ENCODE assay signal across 8 mouse cellular contexts in genomic region chr8:84968650-84969049, GRCm38 (mm10). TPM values are rescaled to one million over a fixed set of nuclear protein-coding genes. Genes with fewer than 3 reads are reported as not detected.
DNase-seq lines count a peak whose midpoint lies in the region; ATAC-seq lines count a peak whose summit lies in the region.

No protein-coding gene starts in this region.

- WGBS in neural tube, embryonic 11.5 days, result 14% methylated on average over 2 of the region's 2 CpGs
- 13% methylated on average over 2 of the region's 2 CpGs for WGBS in forebrain, embryonic 12.5 days
- WGBS in limb, embryonic 13.5 days, result 14% methylated on average over 2 of the region's 2 CpGs
- 10% methylated on average over 2 of the region's 2 CpGs for WGBS in stomach, embryonic 14.5 days

- peaks cover 16% of the 10 kb centered on the region for H3K4me1 ChIP-seq in neural tube, embryonic 11.5 days (ENCODE audit: control insufficient read depth, insufficient read depth, low read length)
- peaks cover 37% of the 10 kb centered on the region for H3K4me1 ChIP-seq in forebrain, embryonic 12.5 days
- H3K4me1 ChIP-seq in limb, embryonic 13.5 days, result peaks cover 39% of the 10 kb centered on the region
- H3K4me1 ChIP-seq in stomach, embryonic 14.5 days (ENCODE audit: control insufficient read depth, insufficient read depth, low read length), result peaks cover 25% of the 10 kb centered on the region

- no peak for ATAC-seq in neural tube, embryonic 11.5 days (ENCODE audit: insufficient read depth, low FRiP score, low TSS enrichment)
- ATAC-seq in forebrain, embryonic 12.5 days (ENCODE audit: low FRiP score), result no peak
- ATAC-seq in limb, embryonic 13.5 days (ENCODE audit: low FRiP score, low read depth), result no peak
- no peak for ATAC-seq in stomach, embryonic 14.5 days (ENCODE audit: insufficient number of reproducible peaks, insufficient read depth, low FRiP score, low read depth)

- H3K9me3 ChIP-seq in neural tube, embryonic 11.5 days (ENCODE audit: control insufficient read depth, low read length), result no peaks in the 10 kb centered on the region
- H3K9me3 ChIP-seq in forebrain, embryonic 12.5 days, result no peaks in the 10 kb centered on the region
- no peaks in the 10 kb centered on the region for H3K9me3 ChIP-seq in limb, embryonic 13.5 days
- no peaks in the 10 kb centered on the region for H3K9me3 ChIP-seq in stomach, embryonic 14.5 days (ENCODE audit: control insufficient read depth, low read depth, low read length)

- H3K36me3 ChIP-seq in neural tube, embryonic 11.5 days (ENCODE audit: control insufficient read depth, insufficient read depth, low read length), result no peaks in the 10 kb centered on the region; the same call in 1 of the 2 replicates
- H3K36me3 ChIP-seq in forebrain, embryonic 12.5 days (replicated peaks), result peaks cover 35% of the 10 kb centered on the region
- H3K36me3 ChIP-seq in limb, embryonic 13.5 days, result peaks cover 35% of the 10 kb centered on the region
- H3K36me3 ChIP-seq in stomach, embryonic 14.5 days (ENCODE audit: control insufficient read depth, insufficient read depth, low read length), result peaks cover 26% of the 10 kb centered on the region

- H3K27me3 ChIP-seq in neural tube, embryonic 11.5 days (ENCODE audit: control insufficient read depth, insufficient read depth, low read length), result no peaks in the 10 kb centered on the region
- no peaks in the 10 kb centered on the region for H3K27me3 ChIP-seq in forebrain, embryonic 12.5 days
- no peaks in the 10 kb centered on the region for H3K27me3 ChIP-seq in limb, embryonic 13.5 days
- no peaks in the 10 kb centered on the region for H3K27me3 ChIP-seq in stomach, embryonic 14.5 days (ENCODE audit: control insufficient read depth, insufficient read depth, low read length)

- peak overlapping the region; percentile 97 for H3K9ac ChIP-seq in neural tube, embryonic 11.5 days (ENCODE audit: low read length)
- H3K9ac ChIP-seq in forebrain, embryonic 12.5 days, result peak overlapping the region; percentile 90
- H3K9ac ChIP-seq in limb, embryonic 13.5 days, result peak overlapping the region; percentile 93
- H3K9ac ChIP-seq in stomach, embryonic 14.5 days (replicated peaks; ENCODE audit: low read depth, low read length), result peak overlapping the region; percentile 67

- peak overlapping the region; percentile 83 for H3K4me2 ChIP-seq in neural tube, embryonic 11.5 days (ENCODE audit: low read depth)
- H3K4me2 ChIP-seq in forebrain, embryonic 12.5 days, result peak overlapping the region; percentile 94
- H3K4me2 ChIP-seq in limb, embryonic 13.5 days (replicated peaks), result peak overlapping the region; percentile 94
- H3K4me2 ChIP-seq in stomach, embryonic 14.5 days (replicated peaks; ENCODE audit: low read depth, low read length), result peak overlapping the region; percentile 83

- no peak for DNase-seq in neural tube, embryonic 11.5 days (ENCODE audit: low spot score)
- no peak for DNase-seq in neural tube, embryonic 10.5 days (ENCODE audit: extremely low spot score, low spot score)
- no peak for DNase-seq in right cerebral cortex, postnatal 14 days
- no peak for DNase-seq in cerebellum, postnatal 36 days
- no peak for DNase-seq in c-Kit-positive CD71-positive TER-119-positive erythroid progenitor cells, embryonic 14.5 days (ENCODE audit: low spot score)

- H3K27ac ChIP-seq in neural tube, embryonic 11.5 days (ENCODE audit: low read depth, low read length), result no peak overlapping the region
- peak overlapping the region; percentile 76 for H3K27ac ChIP-seq in forebrain, embryonic 12.5 days
- peak overlapping the region; percentile 87 for H3K27ac ChIP-seq in limb, embryonic 13.5 days
- peak overlapping the region; percentile 83 for H3K27ac ChIP-seq in stomach, embryonic 14.5 days (ENCODE audit: low read length)

- H3K4me3 ChIP-seq in neural tube, embryonic 11.5 days (ENCODE audit: low read depth, low read length), result peak overlapping the region; percentile 77
- peak overlapping the region; percentile 63 for H3K4me3 ChIP-seq in forebrain, embryonic 12.5 days (replicated peaks)
- peak overlapping the region; percentile 80 for H3K4me3 ChIP-seq in limb, embryonic 13.5 days
- peak overlapping the region; percentile 51 for H3K4me3 ChIP-seq in stomach, embryonic 14.5 days (ENCODE audit: low read depth, low read length)

RNA-seq across cellular contexts. Expression of gene Gm49661, which starts 0.6 kb away (rescaled TPM):
- polyA plus RNA-seq in neural tube, embryonic 11.5 days (2014; fragmentation: Nextera tagmentation; extraction: Ambion mirVana), result not detected in 2 replicates
- not detected in 2 replicates for polyA plus RNA-seq in forebrain, embryonic 12.5 days (2016; fragmentation: Nextera tagmentation; extraction: Ambion mirVana)
- not detected in 2 replicates for polyA plus RNA-seq in limb, embryonic 13.5 days (2015; fragmentation: Nextera tagmentation; extraction: Ambion mirVana)
- polyA plus RNA-seq in stomach, embryonic 14.5 days (2014; fragmentation: Nextera tagmentation; extraction: Ambion mirVana), result not detected in 2 replicates

RNA-seq across cellular contexts. Expression of gene Prdx2, which starts 0.7 kb away (rescaled TPM):
- 1,335 and 1,358 TPM in 2 replicates for polyA plus RNA-seq in neural tube, embryonic 11.5 days (2014; fragmentation: Nextera tagmentation; extraction: Ambion mirVana)
- polyA plus RNA-seq in forebrain, embryonic 12.5 days (2016; fragmentation: Nextera tagmentation; extraction: Ambion mirVana), result 1,271 and 1,280 TPM in 2 replicates
- 961 and 978 TPM in 2 replicates for polyA plus RNA-seq in limb, embryonic 13.5 days (2015; fragmentation: Nextera tagmentation; extraction: Ambion mirVana)
- polyA plus RNA-seq in stomach, embryonic 14.5 days (2014; fragmentation: Nextera tagmentation; extraction: Ambion mirVana), result 799 and 888 TPM in 2 replicates

RNA-seq across cellular contexts. Expression of gene Rnaseh2a, which starts 0.9 kb away (rescaled TPM):
- 92.9 and 116 TPM in 2 replicates for polyA plus RNA-seq in neural tube, embryonic 11.5 days (2014; fragmentation: Nextera tagmentation; extraction: Ambion mirVana)
- 117 and 124 TPM in 2 replicates for polyA plus RNA-seq in forebrain, embryonic 12.5 days (2016; fragmentation: Nextera tagmentation; extraction: Ambion mirVana)
- polyA plus RNA-seq in limb, embryonic 13.5 days (2015; fragmentation: Nextera tagmentation; extraction: Ambion mirVana), result 90.9 and 93.2 TPM in 2 replicates
- polyA plus RNA-seq in stomach, embryonic 14.5 days (2014; fragmentation: Nextera tagmentation; extraction: Ambion mirVana), result 114 and 125 TPM in 2 replicates

RNA-seq across cellular contexts. Expression of gene Junb, which starts 9.9 kb away (rescaled TPM):
- polyA plus RNA-seq in neural tube, embryonic 11.5 days (2014; fragmentation: Nextera tagmentation; extraction: Ambion mirVana), result 6.2 and 6.9 TPM in 2 replicates
- 4.8 and 4.9 TPM in 2 replicates for polyA plus RNA-seq in forebrain, embryonic 12.5 days (2016; fragmentation: Nextera tagmentation; extraction: Ambion mirVana)
- polyA plus RNA-seq in limb, embryonic 13.5 days (2015; fragmentation: Nextera tagmentation; extraction: Ambion mirVana), result 8.2 and 8.4 TPM in 2 replicates
- 16.9 and 23.4 TPM in 2 replicates for polyA plus RNA-seq in stomach, embryonic 14.5 days (2014; fragmentation: Nextera tagmentation; extraction: Ambion mirVana)

RNA-seq across cellular contexts. Expression of gene Hook2, which starts 21.8 kb away (rescaled TPM):
- polyA plus RNA-seq in neural tube, embryonic 11.5 days (2014; fragmentation: Nextera tagmentation; extraction: Ambion mirVana), result 10.5 and 12.9 TPM in 2 replicates
- polyA plus RNA-seq in forebrain, embryonic 12.5 days (2016; fragmentation: Nextera tagmentation; extraction: Ambion mirVana), result 16.1 and 18.2 TPM in 2 replicates
- polyA plus RNA-seq in limb, embryonic 13.5 days (2015; fragmentation: Nextera tagmentation; extraction: Ambion mirVana), result 18.6 and 18.8 TPM in 2 replicates
- 34.5 and 34.6 TPM in 2 replicates for polyA plus RNA-seq in stomach, embryonic 14.5 days (2014; fragmentation: Nextera tagmentation; extraction: Ambion mirVana)
